Mouse (Mus musculus): ENCODE results near the gene Slc7a5. TPM values are rescaled to one million over a fixed set of nuclear protein-coding genes. Genes with fewer than 3 reads are reported as not detected.

The Slc7a5 gene
- total and polyA plus RNA-seq, 3 experiments = 110 to 291 (median 207) TPM

DNA sequence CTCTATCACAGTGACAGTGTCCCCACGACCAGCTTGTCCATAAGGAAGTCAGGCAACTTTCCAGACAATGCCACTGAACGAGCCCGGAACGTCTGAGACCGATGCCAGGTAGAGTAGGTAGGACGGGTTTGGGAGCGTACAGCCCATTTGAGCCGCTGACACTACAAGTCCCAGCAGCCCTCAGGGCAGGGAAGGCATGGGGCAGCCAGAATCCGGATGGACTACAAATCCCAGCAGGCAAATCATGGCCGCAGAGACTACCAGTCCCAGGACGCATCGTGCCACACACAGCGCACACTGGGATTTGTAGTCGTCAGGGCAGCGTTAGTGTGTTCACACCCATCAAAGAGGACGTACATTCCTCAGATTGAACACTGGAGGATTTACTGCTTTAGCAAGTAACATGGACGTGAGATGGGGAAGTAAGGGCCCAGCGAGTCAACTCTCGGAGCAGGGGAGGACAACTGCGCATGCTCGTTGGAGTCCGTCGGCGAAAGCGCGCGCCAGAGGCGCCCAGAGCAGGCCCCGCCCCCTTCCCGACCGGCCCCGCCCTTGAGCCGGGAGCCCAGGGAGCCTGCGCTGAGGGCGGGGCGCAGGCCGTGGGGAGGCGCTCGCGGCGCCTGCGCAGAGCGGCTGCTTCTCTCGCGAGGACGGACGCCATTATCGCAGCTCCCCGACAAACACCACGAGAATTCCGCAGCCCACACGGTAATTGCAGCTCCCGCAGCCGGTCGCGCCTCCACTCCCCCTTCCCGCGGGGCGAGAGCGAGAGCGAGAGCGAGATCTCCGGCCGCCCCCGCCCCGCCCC, 42.7 kb upstream of the Slc7a5 start:
- TF ChIP-seq MAX (IDR thresholded peaks at IDR 0.05; ENCODE audit: low read length) (peak; percentile 69; the same call in 1 of the 2 replicates), CHD1 (IDR thresholded peaks at IDR 0.05; ENCODE audit: low read depth, low read length) (no peak), BHLHE40 (IDR thresholded peaks at IDR 0.05; ENCODE audit: low read depth, low read length) (no peak), CTCF (conservative IDR thresholded peaks at IDR 0.05 in 1 of 2, IDR thresholded peaks at IDR 0.05 in 1 of 2; ENCODE audit: low read depth in 2 of 2, low read length in 2 of 2) (no peak), POLR2AphosphoS2 (IDR thresholded peaks at IDR 0.05; ENCODE audit: low read depth, low read length) (no peak; the same call in 1 of the 2 replicates), NRF1 (IDR thresholded peaks at IDR 0.05; ENCODE audit: low read depth, low read length) (peak; percentile 91), MXI1 (IDR thresholded peaks at IDR 0.05; ENCODE audit: low read depth, low read length) (peak; percentile 88), MYC (IDR thresholded peaks at IDR 0.05; ENCODE audit: low read depth, low read length) (peak; percentile 94), CHD2 (IDR thresholded peaks at IDR 0.05; ENCODE audit: low read length) (peak; percentile 98), IRF4 (IDR thresholded peaks at IDR 0.05; ENCODE audit: low read depth, low read length) (peak; percentile 83), ZNF384 (IDR thresholded peaks at IDR 0.05; ENCODE audit: low read depth, low read length) (peak; percentile 46; the same call in 1 of the 2 replicates), SIN3A (IDR thresholded peaks at IDR 0.05; ENCODE audit: low read length) (peak; percentile 97), HCFC1 (IDR thresholded peaks at IDR 0.05; ENCODE audit: low read depth, low read length) (peak; percentile 98), NELFE (IDR thresholded peaks at IDR 0.05; ENCODE audit: low read depth, low read length) (no peak), ZC3H11A (IDR thresholded peaks at IDR 0.05; ENCODE audit: low read depth, low read length) (no peak), ELF1 (IDR thresholded peaks at IDR 0.05; ENCODE audit: low read depth, low read length) (peak; percentile 93), ZMIZ1 (IDR thresholded peaks at IDR 0.05; ENCODE audit: low read depth, low read length) (0 out of 2 replicates have a peak, but pooled peaks have one; percentile 8), PAX5 (IDR thresholded peaks at IDR 0.05; ENCODE audit: low read length) (no peak), USF2 (conservative IDR thresholded peaks at IDR 0.05; ENCODE audit: low read depth, low read length) (no peak), MEF2A (IDR thresholded peaks at IDR 0.05; ENCODE audit: borderline replicate concordance, low read depth, low read length) (peak; percentile 85), UBTF (IDR thresholded peaks at IDR 0.05; ENCODE audit: low read depth, low read length) (no peak), TBP (conservative IDR thresholded peaks at IDR 0.05; ENCODE audit: low read depth, low read length) (peak; percentile 57; the same call in 1 of the 2 replicates), ZKSCAN1 (IDR thresholded peaks at IDR 0.05; ENCODE audit: borderline replicate concordance, low read depth, low read length) (no peak), KAT2A (IDR thresholded peaks at IDR 0.05; ENCODE audit: insufficient replicate concordance, low read length) (peak; percentile 100), TCF12 (IDR thresholded peaks at IDR 0.05; ENCODE audit: low read depth, low read length) (peak; percentile 84), USF1 (IDR thresholded peaks at IDR 0.05; ENCODE audit: low read depth, low read length) (no peak), GABPA (IDR thresholded peaks at IDR 0.05; ENCODE audit: insufficient replicate concordance, low read depth, low read length) (peak; percentile 97; the same call in 1 of the 2 replicates), ETS1 (conservative IDR thresholded peaks at IDR 0.05; ENCODE audit: low read depth, low read length) (0 out of 2 replicates have a peak, but pooled peaks have one; percentile 32), E2F4 (IDR thresholded peaks at IDR 0.05; ENCODE audit: insufficient replicate concordance, low read depth, low read length) (no peak), RAD21 (IDR thresholded peaks at IDR 0.05; ENCODE audit: low read depth, low read length) (no peak), JUND (conservative IDR thresholded peaks at IDR 0.05; ENCODE audit: low read depth, low read length) (peak; percentile 54; the same call in 1 of the 2 replicates), JUN (IDR thresholded peaks at IDR 0.05; ENCODE audit: insufficient read depth, low read depth, low read length) (peak; percentile 24; the same call in 1 of the 2 replicates), RCOR1 (conservative IDR thresholded peaks at IDR 0.05; ENCODE audit: low read depth, low read length) (no peak), EP300 (IDR thresholded peaks at IDR 0.05; ENCODE audit: low read length) (no peak), POLR2A (IDR thresholded peaks at IDR 0.05; ENCODE audit: low read depth, low read length) (peak; percentile 65; the same call in 1 of the 2 replicates), SMC3 (IDR thresholded peaks at IDR 0.05; ENCODE audit: low read depth, low read length) (no peak), MAFK (IDR thresholded peaks at IDR 0.05; ENCODE audit: insufficient replicate concordance, low read length) (no peak), MAZ (IDR thresholded peaks at IDR 0.05; ENCODE audit: low read depth, low read length) (peak; percentile 63)
- peak; percentile 98 for DNase-seq (ENCODE audit: extremely low read depth)
- Histone ChIP-seq H3K27me3 (replicated peaks) (peaks cover 8% of the 10 kb centered on the region), H3K36me3 (replicated peaks in 1 of 2; ENCODE audit: control insufficient read depth in 1 of 2, insufficient read depth in 1 of 2, low read length in 1 of 2) (peaks cover 18 to 29% of the 10 kb centered on the region in 2 experiments), H3K4me3 (replicated peaks in 1 of 3; ENCODE audit: low read depth in 2 of 3, low read length in 2 of 3, poor library complexity in 1 of 3) (peak overlapping the region; percentile 49 to 99 (median 97)), H3K4me2 (ENCODE audit: insufficient read depth, low read depth, poor library complexity, severe bottlenecking) (peak overlapping the region; percentile 69), H3K9ac (ENCODE audit: insufficient read depth, low read depth) (peak overlapping the region; percentile 100), H3K79me2 (replicated peaks; ENCODE audit: control insufficient read depth, extremely low read depth, insufficient read depth, poor library complexity, severe bottlenecking) (peaks cover 40% of the 10 kb centered on the region), H3K9me3 (replicated peaks; ENCODE audit: low read length) (no peaks in the 10 kb centered on the region), H3K4me1 (ENCODE audit: control insufficient read depth in 1 of 2, insufficient read depth in 2 of 2) (peaks cover 21 to 48% of the 10 kb centered on the region in 2 experiments), H3K27ac (ENCODE audit: insufficient read depth, low read depth) (peak overlapping the region; percentile 93)
- dilution Hi-C loops (cut with MboI; ENCODE audit: extremely low pct_ligation_motif_present, extremely low pct_unique_long_range_greater_than_20kb, low sequenced_read_pairs) = no loop called here
- in situ Hi-C loops (cut with MboI; ENCODE audit: low pct_ligation_motif_present, low pct_unique_long_range_greater_than_20kb, low sequenced_read_pairs) = loop anchor here (10.0 kb wide), 1 partner anchor 365 kb away; no protein-coding TSS in a partner anchor

Data from CH12.LX (cell line).